Mouse (Mus musculus) limb, embryonic 14.5 days (tissue): ENCODE results near the gene Gata1. TPM values are rescaled to one million over a fixed set of nuclear protein-coding genes. Genes with fewer than 3 reads are reported as not detected.
"Not testable (repeated sequence)": the region's sequence is repeated elsewhere in the genome, so short reads cannot be mapped to it uniquely, and the experiment has no call there.

ENCODE experiments used
- ATAC-seq: fragments of 200-750 bp; cut with Nextera tagmentation; 2 replicates; pipeline ENCODE4 v1.8.0; 2017; ENCODE audit warnings: low read depth, moderate number of reproducible peaks, moderate TSS enrichment; ENCODE audit not compliant: low FRiP score
- DNase-seq: peaks from one replicate; pipeline ENCODE4 v3.0.0-alpha.2; 2015; ENCODE audit warnings: low spot score
- H3K27ac ChIP-seq: fragments of 300-500 bp; sonication (generic); replicated peaks from 2 replicates; pipeline ENCODE4 v1.5.1; 2014; ENCODE audit warnings: low read depth, mild to moderate bottlenecking, low read length, moderate library complexity, mixed read lengths
- H3K27me3 ChIP-seq: fragments of 300-500 bp; sonication (generic); 2 replicates; pipeline ENCODE4 v1.6.1; 2014; ENCODE audit warnings: low read length, mixed read lengths; ENCODE audit not compliant: control insufficient read depth, insufficient read depth
- H3K36me3 ChIP-seq: fragments of 300-500 bp; sonication (generic); 2 replicates; pipeline ENCODE4 v1.6.1; 2014; ENCODE audit warnings: mild to moderate bottlenecking, low read length, moderate library complexity, mixed read lengths; ENCODE audit not compliant: control insufficient read depth, insufficient read depth
- H3K4me1 ChIP-seq: fragments of 300-500 bp; sonication (generic); 2 replicates; pipeline ENCODE4 v1.6.1; 2014; ENCODE audit warnings: antibody characterized with exemption, low read length, mixed read lengths; ENCODE audit not compliant: control insufficient read depth, insufficient read depth
- H3K4me2 ChIP-seq: fragments of 300-500 bp; sonication (generic); replicated peaks from 2 replicates; pipeline ENCODE4 v1.6.1; 2014; ENCODE audit warnings: low read depth, mild to moderate bottlenecking, low read length, moderate library complexity; ENCODE audit not compliant: severe bottlenecking
- H3K4me3 ChIP-seq: fragments of 300-500 bp; sonication (generic); replicated peaks from 2 replicates; pipeline ENCODE4 v1.5.1; 2014; ENCODE audit warnings: low read length
- H3K9ac ChIP-seq: fragments of 300-500 bp; sonication (generic); 2 replicates; pipeline ENCODE4 v1.6.1; 2014; ENCODE audit warnings: mild to moderate bottlenecking, low read depth, low read length, moderate library complexity; ENCODE audit not compliant: severe bottlenecking
- H3K9me3 ChIP-seq: fragments of 300-500 bp; sonication (generic); 2 replicates; pipeline ENCODE4 v1.6.1; 2016; ENCODE audit warnings: low read length; ENCODE audit not compliant: control insufficient read depth
- POLR2A ChIP-seq: fragments of 200-500 bp; IDR thresholded peaks from 2 replicates; pipeline ENCODE4 v1.8.0; 2012; ENCODE audit warnings: inconsistent platforms, mild to moderate bottlenecking, moderate library complexity, borderline replicate concordance; ENCODE audit not compliant: insufficient read depth, insufficient read length; ENCODE audit errors: extremely low read depth
- WGBS: fragments of 180-500 bp; shearing (Covaris S2); extraction: QIAGEN DNeasy Blood & Tissue Kit; methylation state at CpG from one replicate; pipeline ENCODE4 v1.1.7; 2014; 5-methylcytosine and 5-hydroxymethylcytosine counted together
- polyA plus RNA-seq, 2 experiments: library from polyadenylated mRNA; depleted of rRNA in 1 of 2; stranded (reverse) in 1 of 2; unstranded in 1 of 2; fragments of >200 nt; fragmentation: Nextera tagmentation in 1 of 2; extraction: Ambion mirVana in 1 of 2; gene quantifications; 2 replicates each; pipeline versions ENCODE4 v1.2.1 to v1.2.3; 2012 to 2014

Gene Gata1
- polyA plus RNA-seq, 2 experiments: 1.3 to 1.5 TPM

DNA sequence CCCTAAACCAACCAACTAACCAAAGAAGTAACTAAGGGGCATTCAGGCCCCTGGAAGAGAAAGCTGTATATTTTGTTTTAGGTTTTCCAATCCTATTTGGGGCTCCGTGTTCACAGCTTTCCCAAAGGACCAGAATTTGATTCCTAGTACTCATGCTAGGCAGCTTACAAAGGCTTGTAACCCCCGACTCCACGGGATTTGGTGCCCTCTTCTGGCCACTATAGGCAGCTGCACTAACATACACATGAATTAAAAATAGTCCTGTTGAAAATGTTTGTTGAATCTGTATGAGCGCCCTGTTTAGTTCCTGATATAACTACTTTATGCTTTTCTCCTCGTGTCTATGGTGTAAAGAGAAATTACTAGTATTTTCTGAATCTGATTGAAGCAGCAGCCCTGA is 39.3 kb upstream of the Gata1 start:
- H3K9me3 ChIP-seq: no peaks in the 10 kb centered on the region
- H3K27ac ChIP-seq: no peak overlapping the region
- no peak overlapping the region for H3K4me3 ChIP-seq
- no peaks in the 10 kb centered on the region for H3K27me3 ChIP-seq
- H3K4me1 ChIP-seq: no peaks in the 10 kb centered on the region
- 12% methylated on average over 5 of the region's 5 CpGs for WGBS
- H3K4me2 ChIP-seq: no peak overlapping the region
- DNase-seq: peak; percentile 47
- no peak overlapping the region for H3K9ac ChIP-seq
- ATAC-seq: no peak
- H3K36me3 ChIP-seq: no peaks in the 10 kb centered on the region
- no peak for TF ChIP-seq POLR2A

DNA sequence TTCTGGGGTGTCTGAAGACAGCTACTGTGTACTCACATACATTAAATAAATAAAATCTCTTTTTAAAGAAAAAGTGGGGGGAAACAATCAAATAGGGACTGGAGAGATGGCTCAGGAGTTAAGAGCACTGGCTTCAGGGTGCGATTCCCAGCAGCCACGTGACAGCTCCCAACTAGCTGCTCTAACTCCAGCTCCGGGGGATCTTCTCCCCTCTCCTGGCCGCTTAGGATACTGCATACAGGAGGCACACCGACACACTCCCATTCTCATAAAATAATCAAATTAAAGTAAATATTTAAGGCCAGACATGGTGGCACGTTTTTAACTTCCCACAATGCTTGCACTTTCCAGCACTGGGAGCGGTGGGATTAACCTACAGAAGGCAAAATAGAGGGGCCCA is 37.8 kb upstream of the Gata1 start:
- not testable (repeated sequence) for H3K27me3 ChIP-seq, H3K4me2 ChIP-seq, ATAC-seq, H3K9ac ChIP-seq, H3K4me1 ChIP-seq, H3K27ac ChIP-seq, H3K4me3 ChIP-seq, H3K9me3 ChIP-seq, H3K36me3 ChIP-seq, DNase-seq
- 18% methylated on average over 7 of the region's 7 CpGs for WGBS

GRCm38 (mm10) chrX:8013569-8014314 is 35.9 kb upstream of the Gata1 start:
- Histone ChIP-seq H3K36me3 (no peaks in the 10 kb centered on the region), H3K9ac (no peak overlapping the region), H3K9me3 (no peaks in the 10 kb centered on the region), H3K4me1 (no peaks in the 10 kb centered on the region), H3K27me3 (no peaks in the 10 kb centered on the region), H3K4me2 (no peak overlapping the region), H3K4me3 (no peak overlapping the region), H3K27ac (no peak overlapping the region)
- ATAC-seq (no peak), DNase-seq (no peak)
- TF ChIP-seq POLR2A: no peak
- WGBS: 47% methylated on average over 7 of the region's 8 CpGs

- TF ChIP-seq POLR2A: no peak
- no peak for DNase-seq
- Histone ChIP-seq H3K4me1 (no peaks in the 10 kb centered on the region), H3K27me3 (no peaks in the 10 kb centered on the region), H3K4me2 (no peak overlapping the region), H3K9ac (no peak overlapping the region), H3K27ac (no peak overlapping the region), H3K4me3 (no peak overlapping the region), H3K9me3 (no peaks in the 10 kb centered on the region), H3K36me3 (no peaks in the 10 kb centered on the region)
- 21% methylated on average over 2 of the region's 2 CpGs for WGBS
- no peak for ATAC-seq
Observed at GRCm38 (mm10) chrX:8013157-8013556, 35.3 kb upstream of the Gata1 start.

DNA sequence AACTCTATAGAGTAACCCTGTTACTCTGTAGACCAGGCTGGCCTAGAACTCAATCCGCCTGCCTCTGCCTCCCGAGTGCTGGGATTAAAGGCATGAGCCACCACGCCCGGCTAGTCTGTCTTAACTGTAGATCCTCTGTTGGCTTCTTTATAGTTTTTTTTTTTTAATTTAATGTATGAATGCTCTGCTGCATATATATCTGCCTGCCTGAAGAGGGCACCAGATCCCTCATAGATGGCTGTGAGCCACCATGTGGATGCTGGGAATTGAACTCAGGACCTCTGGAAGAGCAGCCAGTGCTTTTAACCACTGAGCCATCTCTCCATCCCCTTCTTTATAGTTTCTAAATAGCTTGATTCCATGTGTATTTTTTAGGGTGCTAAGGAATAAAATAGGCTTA is 31.5 kb upstream of the Gata1 start:
- not testable (repeated sequence) for H3K36me3 ChIP-seq, H3K9ac ChIP-seq, H3K27me3 ChIP-seq, H3K4me3 ChIP-seq, H3K4me2 ChIP-seq, H3K9me3 ChIP-seq, ATAC-seq, H3K27ac ChIP-seq, DNase-seq, H3K4me1 ChIP-seq
- WGBS: 76% methylated on average over 4 of the region's 4 CpGs

- no peak for ATAC-seq
- Histone ChIP-seq H3K4me1 (no peaks in the 10 kb centered on the region), H3K4me2 (no peak overlapping the region), H3K9ac (no peak overlapping the region), H3K4me3 (no peak overlapping the region), H3K36me3 (no peaks in the 10 kb centered on the region), H3K27me3 (no peaks in the 10 kb centered on the region), H3K27ac (no peak overlapping the region), H3K9me3 (no peaks in the 10 kb centered on the region)
- WGBS: 53% methylated on average over 5 of the region's 5 CpGs
- no peak for TF ChIP-seq POLR2A
- no peak for DNase-seq
Observed at GRCm38 (mm10) chrX:8008543-8008942, 30.7 kb upstream of the Gata1 start.
